Mouse (Mus musculus): ENCODE data around the gene Fabp6. TPM values are rescaled to one million over a fixed set of nuclear protein-coding genes. Genes with fewer than 3 reads are reported as not detected.

Gene Fabp6
- polyA plus RNA-seq, 1 experiment from 2014 or later: not detected

DNA sequence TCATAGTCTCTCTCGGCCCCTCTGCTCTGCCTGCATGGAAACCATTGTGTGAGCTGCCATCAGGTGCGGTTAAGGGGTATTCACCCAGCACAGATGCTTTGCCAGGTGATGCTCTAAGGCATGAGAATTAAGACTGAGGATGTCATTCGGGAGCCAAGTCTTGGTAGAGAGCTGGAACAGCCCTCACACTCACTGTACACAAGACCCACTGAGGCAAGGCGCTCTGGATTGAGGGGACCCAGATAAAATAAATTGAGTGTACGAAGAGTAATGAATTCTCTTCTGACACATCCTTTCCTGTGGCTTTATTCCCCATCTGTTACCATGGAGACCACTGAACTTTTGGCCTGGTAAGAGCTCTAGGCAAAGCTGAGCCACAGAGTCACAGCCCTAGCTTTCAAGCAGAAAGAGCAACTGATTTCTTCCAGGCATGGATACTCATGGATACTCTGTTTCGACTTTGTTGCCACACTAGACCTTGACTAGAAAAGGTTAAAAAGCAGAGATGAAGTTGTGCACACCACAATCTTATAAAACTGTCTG is 11.7 kb downstream of the Fabp6 start:
- Histone ChIP-seq H3K4me3 (replicated peaks) (no peak overlapping the region), H3K4me2 (no peak overlapping the region), H3K9ac (no peak overlapping the region), H3K36me3 (replicated peaks) (no peaks in the 10 kb centered on the region), H3K27ac (replicated peaks) (no peak overlapping the region), H3K27me3 (no peaks in the 10 kb centered on the region), H3K4me1 (replicated peaks) (no peaks in the 10 kb centered on the region), H3K9me3 (replicated peaks) (no peaks in the 10 kb centered on the region)
- ATAC-seq (ENCODE audit: insufficient read depth): no peak
- WGBS (ENCODE audit: insufficient replicate concordance): 63% methylated on average over 6 of the region's 6 CpGs

DNA sequence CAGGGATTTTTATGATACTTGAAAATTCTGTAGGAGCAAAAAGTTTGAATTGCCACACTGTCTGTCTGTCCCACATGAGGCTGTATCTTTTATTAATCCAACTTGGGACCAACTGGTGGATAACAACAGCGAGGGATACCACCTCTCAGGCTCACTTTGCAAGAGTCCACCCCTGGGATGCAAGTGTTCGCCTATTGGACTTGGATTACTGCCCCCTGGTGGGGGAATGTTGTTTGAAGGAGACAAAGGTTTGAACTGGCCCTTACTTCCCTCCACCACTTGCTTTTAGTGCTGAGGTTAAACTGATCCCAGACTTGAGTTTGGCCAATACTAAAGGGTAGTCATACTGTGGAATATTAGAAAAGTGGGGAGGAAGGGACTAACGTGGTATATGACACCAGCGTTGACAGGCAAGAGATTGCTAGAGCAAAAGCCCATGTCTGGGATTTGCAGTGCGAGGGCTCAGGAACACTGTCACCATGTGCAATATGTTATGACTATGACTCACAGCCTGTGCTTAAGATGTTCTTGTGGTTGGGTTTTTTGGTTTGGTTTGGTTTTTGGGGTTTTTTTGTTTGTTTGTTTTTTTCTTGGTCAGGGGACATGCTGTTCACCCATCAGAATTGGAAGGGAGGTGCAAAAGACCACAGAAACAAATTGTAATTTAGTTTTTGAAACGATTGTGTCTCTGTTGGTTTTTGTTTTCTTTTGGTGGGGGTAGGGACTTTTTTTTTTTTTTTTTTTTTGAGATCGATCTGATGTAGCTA is 14.8 kb downstream of the Fabp6 start, which contains the start of gene 4933415A04Rik:
TSS of gene 4933415A04Rik (plus strand) at position 717 of the 767 bp plus-strand sequence.
- Histone ChIP-seq H3K4me1 (replicated peaks) (no peaks in the 10 kb centered on the region), H3K4me3 (replicated peaks) (no peak within 1 kb of the TSS), H3K9ac (no peak within 1 kb of the TSS), H3K27me3 (no peaks in the 10 kb centered on the region), H3K27ac (replicated peaks) (no peak within 1 kb of the TSS), H3K4me2 (no peak within 1 kb of the TSS), H3K36me3 (replicated peaks) (no peaks in the 10 kb centered on the region), H3K9me3 (replicated peaks) (no peaks in the 10 kb centered on the region)
- no peak for ATAC-seq (ENCODE audit: insufficient read depth)
- WGBS (ENCODE audit: insufficient replicate concordance): 45% methylated on average over 7 of the region's 7 CpGs

DNA sequence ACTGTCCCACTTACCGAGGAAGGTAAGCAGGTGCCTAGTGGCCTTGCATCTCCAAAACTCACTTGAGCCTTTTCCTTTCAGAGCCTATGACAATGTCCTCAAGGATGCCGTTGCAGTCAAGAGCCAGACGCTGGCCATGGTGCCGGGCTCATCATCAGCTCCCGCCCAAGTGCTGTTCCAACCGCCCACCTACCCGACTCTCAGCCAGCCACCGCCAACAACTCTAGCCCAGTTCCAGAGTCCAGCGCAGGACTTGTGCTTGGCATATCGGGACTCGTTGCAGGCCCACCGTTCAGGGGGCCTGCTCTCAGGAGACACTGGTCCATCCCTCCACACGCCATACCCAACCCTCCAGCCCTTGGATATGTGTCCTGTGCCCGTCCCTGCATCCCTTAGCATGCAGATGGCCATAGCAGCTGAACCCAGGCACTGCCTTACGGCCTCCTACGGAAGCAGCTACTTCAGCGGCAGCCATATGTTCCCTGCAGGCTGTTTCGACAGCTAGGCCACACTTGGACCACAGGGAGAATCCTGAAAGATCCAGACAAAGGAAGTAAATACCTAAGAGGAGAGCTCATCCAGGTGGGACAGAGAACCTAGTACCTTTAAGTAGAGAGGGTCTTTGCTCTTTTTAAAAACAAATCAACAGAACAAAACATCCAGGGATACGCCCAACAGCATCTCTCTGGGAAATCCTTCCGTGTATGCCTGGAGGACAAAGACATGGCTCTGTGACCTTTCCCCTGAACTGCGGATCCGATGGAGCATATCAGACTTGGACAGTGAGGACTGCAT is 15.9 kb downstream of the Fabp6 start:
- ATAC-seq (ENCODE audit: insufficient read depth): no peak
- Histone ChIP-seq H3K4me2 (no peak overlapping the region), H3K4me1 (replicated peaks) (no peaks in the 10 kb centered on the region), H3K4me3 (replicated peaks) (no peak overlapping the region), H3K36me3 (replicated peaks) (no peaks in the 10 kb centered on the region), H3K9me3 (replicated peaks) (no peaks in the 10 kb centered on the region), H3K27me3 (no peaks in the 10 kb centered on the region), H3K9ac (no peak overlapping the region), H3K27ac (replicated peaks) (no peak overlapping the region)
- 80% methylated on average over 22 of the region's 22 CpGs for WGBS (ENCODE audit: insufficient replicate concordance)

DNA sequence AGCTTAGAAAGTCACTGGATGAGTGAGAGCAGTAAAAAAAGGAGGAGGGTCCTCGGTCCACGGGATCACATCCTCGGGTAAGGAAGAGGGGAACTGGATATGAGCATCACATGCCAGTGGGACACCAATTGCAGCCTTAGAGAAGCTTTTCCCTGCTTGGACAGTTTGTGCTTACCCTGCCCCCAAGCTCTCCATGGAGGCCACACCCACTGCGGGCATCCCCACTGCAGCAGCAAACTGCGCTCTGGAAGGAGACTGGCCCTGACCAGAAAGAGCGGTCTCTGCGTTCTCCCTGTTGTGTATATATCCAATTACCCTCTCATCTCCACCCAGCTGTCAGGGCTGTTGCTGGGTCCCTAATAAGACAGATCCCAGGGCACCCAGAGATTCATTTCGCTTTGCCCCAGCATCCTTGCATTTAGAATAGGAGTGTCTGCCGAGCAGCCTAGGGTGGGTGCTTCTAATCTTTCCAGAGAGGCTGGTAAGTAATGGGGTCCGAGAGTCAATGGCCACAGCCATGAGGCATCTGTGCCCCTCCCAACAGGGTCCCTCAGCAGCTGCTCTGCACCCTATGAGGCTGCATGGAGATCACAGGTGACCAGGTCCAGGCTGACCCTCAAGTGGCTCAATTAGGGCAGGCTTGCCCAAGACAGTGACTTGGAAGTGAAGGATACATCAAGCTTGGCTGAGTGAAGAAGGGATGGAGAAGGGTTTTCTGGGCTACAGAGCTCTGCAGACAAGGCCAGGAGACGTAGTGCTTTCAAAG is 23.4 kb downstream of the Fabp6 start:
- ATAC-seq (ENCODE audit: insufficient read depth): no peak
- no peaks in the 10 kb centered on the region for H3K4me1 ChIP-seq (replicated peaks)

DNA sequence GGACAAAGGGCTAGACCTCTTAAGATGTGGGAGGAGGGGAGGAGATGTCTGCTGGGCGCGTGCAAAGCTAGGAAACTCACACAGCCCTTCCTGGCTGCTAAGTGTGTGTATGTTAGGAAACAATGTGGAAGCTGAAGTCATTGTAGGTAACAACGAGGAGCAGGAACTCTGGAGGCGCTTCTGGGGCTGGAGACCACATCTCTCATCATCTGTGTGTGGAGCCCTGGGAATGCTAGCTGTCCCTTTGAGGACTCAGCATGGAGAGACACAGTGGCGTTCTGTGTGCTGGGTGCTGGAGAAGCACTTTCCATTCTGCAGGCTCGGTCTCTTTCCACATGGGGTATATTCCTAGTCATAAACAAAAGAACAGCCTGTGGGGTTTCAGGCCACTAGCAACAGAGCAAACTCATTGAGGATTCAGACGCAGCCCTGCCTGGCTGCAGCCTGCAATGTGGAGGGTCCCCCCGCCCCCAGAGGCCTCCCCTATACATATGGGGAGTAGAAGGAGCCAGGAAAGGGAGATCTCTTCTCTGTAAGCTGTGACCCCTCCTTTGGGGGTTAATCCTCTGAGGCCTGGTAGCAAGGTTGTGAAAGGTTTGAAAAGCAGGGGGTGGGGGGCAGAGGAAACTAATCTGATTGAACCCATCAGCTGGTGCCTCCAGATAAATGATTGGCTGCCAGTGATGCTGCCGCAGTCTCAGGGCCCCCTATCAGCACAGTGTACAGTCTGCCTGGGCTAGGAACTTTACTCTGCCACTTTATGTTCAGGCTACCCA is 25.8 kb downstream of the Fabp6 start:
- H3K36me3 ChIP-seq (replicated peaks): no peaks in the 10 kb centered on the region
- 8% methylated on average over 9 of the region's 9 CpGs for WGBS (ENCODE audit: insufficient replicate concordance)
- no peaks in the 10 kb centered on the region for H3K4me1 ChIP-seq (replicated peaks)
- no peaks in the 10 kb centered on the region for H3K27me3 ChIP-seq
- ATAC-seq (ENCODE audit: insufficient read depth): no peak
- H3K9me3 ChIP-seq (replicated peaks): no peaks in the 10 kb centered on the region
- H3K9ac ChIP-seq: no peak overlapping the region
- H3K4me3 ChIP-seq (replicated peaks): no peak overlapping the region
- H3K4me2 ChIP-seq: no peak overlapping the region
- H3K27ac ChIP-seq (replicated peaks): no peak overlapping the region

More for the DNA sequence above, 23.4 kb downstream of the Fabp6 start:
- Histone ChIP-seq H3K9ac (no peak overlapping the region), H3K36me3 (replicated peaks) (no peaks in the 10 kb centered on the region), H3K4me2 (no peak overlapping the region), H3K9me3 (replicated peaks) (no peaks in the 10 kb centered on the region), H3K27ac (replicated peaks) (no peak overlapping the region), H3K27me3 (no peaks in the 10 kb centered on the region), H3K4me3 (replicated peaks) (no peak overlapping the region)
- WGBS (ENCODE audit: insufficient replicate concordance): 60% methylated on average over 11 of the region's 11 CpGs

DNA sequence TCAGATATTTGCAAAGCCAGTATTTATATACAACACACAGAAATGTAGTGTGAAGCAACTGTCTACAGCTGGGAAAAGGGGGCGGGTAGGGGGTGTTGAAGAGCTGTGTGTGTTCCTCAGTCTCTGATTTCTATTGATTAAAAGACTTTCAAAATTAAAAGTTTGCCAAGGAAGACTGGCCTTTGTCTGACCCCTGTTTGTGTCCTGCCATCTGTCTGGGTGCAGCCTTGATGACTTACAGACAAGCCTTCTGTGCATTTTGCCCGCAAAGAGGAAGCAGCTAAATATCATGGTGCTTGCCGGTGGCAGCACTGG is 26.3 kb downstream of the Fabp6 start:
- Histone ChIP-seq H3K4me2 (no peak overlapping the region), H3K9me3 (replicated peaks) (no peaks in the 10 kb centered on the region), H3K27ac (replicated peaks) (no peak overlapping the region), H3K9ac (no peak overlapping the region), H3K27me3 (no peaks in the 10 kb centered on the region), H3K36me3 (replicated peaks) (no peaks in the 10 kb centered on the region), H3K4me1 (replicated peaks) (no peaks in the 10 kb centered on the region), H3K4me3 (replicated peaks) (no peak overlapping the region)
- 19% methylated on average over 3 of the region's 3 CpGs for WGBS (ENCODE audit: insufficient replicate concordance)
- no peak for ATAC-seq (ENCODE audit: insufficient read depth)

DNA sequence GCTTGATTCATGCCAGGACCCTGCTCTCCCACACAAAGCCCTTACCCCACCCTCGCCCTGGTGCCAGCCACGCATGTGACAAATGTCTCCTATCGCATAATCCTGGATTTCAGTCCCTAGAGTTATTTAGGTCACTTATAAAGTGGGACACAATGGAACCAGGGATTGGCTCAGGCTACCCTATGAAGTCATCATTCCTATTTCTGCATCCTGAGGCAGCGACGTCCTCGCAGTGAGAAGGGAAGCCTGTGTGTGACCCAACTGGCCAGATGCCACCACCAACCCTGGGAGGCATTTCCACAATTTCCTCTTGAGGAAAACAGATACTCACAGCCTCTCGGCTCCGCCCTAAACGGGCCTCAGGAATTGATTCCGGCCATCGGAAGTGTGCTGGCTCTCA is 31.7 kb downstream of the Fabp6 start:
- H3K4me2 ChIP-seq: no peak overlapping the region
- H3K4me1 ChIP-seq (replicated peaks): 0 out of 2 replicates have a peak, but pooled peaks cover 7% of the 10 kb centered on the region
- no peak overlapping the region for H3K9ac ChIP-seq
- no peak overlapping the region for H3K4me3 ChIP-seq (replicated peaks)
- no peaks in the 10 kb centered on the region for H3K9me3 ChIP-seq (replicated peaks)
- ATAC-seq (ENCODE audit: insufficient read depth): peak; percentile 37; the same call in 1 of the 2 replicates
- whole genome bisulfite sequencing (ENCODE audit: insufficient replicate concordance): 25% methylated on average over 11 of the region's 11 CpGs
- H3K27ac ChIP-seq (replicated peaks): no peak overlapping the region
- no peaks in the 10 kb centered on the region for H3K36me3 ChIP-seq (replicated peaks)
- no peaks in the 10 kb centered on the region for H3K27me3 ChIP-seq

DNA sequence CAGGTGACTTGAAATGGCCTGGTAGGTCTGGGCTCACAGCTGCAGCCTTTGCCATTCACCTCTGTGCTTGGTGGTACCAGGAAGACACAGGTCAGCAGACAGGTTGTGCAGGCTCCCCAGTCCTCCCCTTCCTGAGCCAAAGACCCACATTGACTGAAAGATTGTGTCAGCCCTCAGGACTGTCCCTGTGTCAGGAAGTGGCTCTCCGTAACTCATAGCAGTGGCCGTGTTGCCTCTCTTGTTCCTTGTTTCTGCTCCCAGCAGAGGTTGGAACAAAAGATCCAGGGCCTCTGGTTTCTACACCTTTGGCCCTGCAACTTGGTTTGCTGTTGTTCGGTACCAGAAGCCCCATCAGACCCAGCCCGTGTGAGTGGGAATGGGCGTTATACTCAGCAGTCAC is 32.2 kb downstream of the Fabp6 start:
- Histone ChIP-seq H3K4me3 (replicated peaks) (no peak overlapping the region), H3K9ac (no peak overlapping the region), H3K4me2 (no peak overlapping the region), H3K9me3 (replicated peaks) (no peaks in the 10 kb centered on the region), H3K4me1 (replicated peaks) (0 out of 2 replicates have a peak, but pooled peaks cover 7% of the 10 kb centered on the region), H3K36me3 (replicated peaks) (no peaks in the 10 kb centered on the region), H3K27ac (replicated peaks) (no peak overlapping the region), H3K27me3 (no peaks in the 10 kb centered on the region)
- 38% methylated on average over 5 of the region's 5 CpGs for WGBS (ENCODE audit: insufficient replicate concordance)
- no peak for ATAC-seq (ENCODE audit: insufficient read depth)

DNA sequence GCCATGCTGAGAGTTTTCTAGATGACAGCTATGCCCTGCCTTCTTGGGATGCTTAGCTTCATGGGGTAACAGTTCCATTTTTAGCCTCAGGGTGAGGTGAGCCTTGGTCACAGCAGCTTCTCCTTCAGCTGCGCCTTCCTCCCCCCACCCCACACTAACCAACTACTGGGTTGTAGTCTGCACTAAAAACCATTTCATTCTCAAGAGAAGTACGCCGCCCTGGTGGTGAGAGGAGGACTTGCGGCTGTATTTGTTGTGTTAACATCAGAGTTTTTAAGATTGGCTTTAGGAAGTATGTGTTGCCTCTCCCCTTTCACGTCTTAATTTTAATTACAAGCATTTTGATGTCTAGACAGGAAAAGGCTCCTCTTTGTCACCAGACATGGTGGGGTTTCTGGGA is 33.1 kb downstream of the Fabp6 start:
- Histone ChIP-seq H3K4me3 (replicated peaks) (no peak overlapping the region), H3K27ac (replicated peaks) (no peak overlapping the region), H3K9me3 (replicated peaks) (no peaks in the 10 kb centered on the region), H3K27me3 (no peaks in the 10 kb centered on the region), H3K9ac (no peak overlapping the region), H3K4me2 (no peak overlapping the region), H3K36me3 (replicated peaks) (no peaks in the 10 kb centered on the region), H3K4me1 (replicated peaks) (0 out of 2 replicates have a peak, but pooled peaks cover 9% of the 10 kb centered on the region)
- no peak for ATAC-seq (ENCODE audit: insufficient read depth)
- WGBS (ENCODE audit: insufficient replicate concordance): 16% methylated on average over 5 of the region's 5 CpGs

DNA sequence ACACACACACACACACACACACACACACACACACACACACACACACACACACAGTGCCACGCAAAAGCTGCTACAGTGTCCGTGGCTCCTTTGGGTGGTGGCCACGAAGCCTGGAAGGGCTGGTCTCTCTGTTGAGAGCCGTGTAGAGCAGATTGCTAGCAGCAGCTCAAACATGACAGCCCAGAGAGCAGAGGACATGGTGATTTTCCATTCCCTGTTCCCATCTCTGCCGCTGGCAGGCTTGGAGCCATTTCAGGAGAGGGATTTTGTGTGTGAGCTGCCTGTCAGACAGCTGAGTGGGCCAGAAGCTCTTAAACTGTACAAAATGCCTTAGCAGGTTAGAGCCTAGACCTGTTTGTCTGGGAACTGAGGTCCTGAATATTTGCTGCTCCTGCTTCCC is 34.6 kb downstream of the Fabp6 start:
- no peaks in the 10 kb centered on the region for H3K27me3 ChIP-seq
- no peak for ATAC-seq (ENCODE audit: insufficient read depth)
- no peaks in the 10 kb centered on the region for H3K36me3 ChIP-seq (replicated peaks)
- WGBS (ENCODE audit: insufficient replicate concordance): 62% methylated on average over 5 of the region's 5 CpGs
- H3K4me3 ChIP-seq (replicated peaks): no peak overlapping the region
- H3K4me2 ChIP-seq: no peak overlapping the region
- H3K9ac ChIP-seq: no peak overlapping the region
- H3K4me1 ChIP-seq (replicated peaks): 0 out of 2 replicates have a peak, but pooled peaks cover 12% of the 10 kb centered on the region
- H3K27ac ChIP-seq (replicated peaks): no peak overlapping the region
- no peaks in the 10 kb centered on the region for H3K9me3 ChIP-seq (replicated peaks)

All from liver, embryonic 15.5 days (tissue).